Mouse (Mus musculus): ENCODE measurements around the gene Tmem174. TPM values are rescaled to one million over a fixed set of nuclear protein-coding genes. Genes with fewer than 3 reads are reported as not detected.

Gene Tmem174
- polyA plus RNA-seq, 1 experiment from 2014 or later, result not detected

GRCm38 (mm10) chr13:98587639-98588038 lies 49.6 kb downstream of the Tmem174 start:
- Histone ChIP-seq H3K4me3 (no peak overlapping the region), H3K4me1 (peaks cover 62% of the 10 kb centered on the region)

GRCm38 (mm10) chr13:98586817-98587575 lies 50.2 kb downstream of the Tmem174 start:
- DNase-seq (ENCODE audit: low spot score), result peak; percentile 36
- no peaks in the 10 kb centered on the region for H3K9me3 ChIP-seq (replicated peaks)
- H3K27ac ChIP-seq, result no peak overlapping the region
- H3K4me3 ChIP-seq, result no peak overlapping the region
- 29% methylated on average over 17 of the region's 17 CpGs for WGBS
- no peaks in the 10 kb centered on the region for H3K36me3 ChIP-seq
- H3K27me3 ChIP-seq (ENCODE audit: low read depth, poor library complexity, severe bottlenecking), result peaks cover 78% of the 10 kb centered on the region
- peaks cover 59% of the 10 kb centered on the region for H3K4me1 ChIP-seq

More at GRCm38 (mm10) chr13:98587639-98588038, 49.6 kb downstream of the Tmem174 start:
- Histone ChIP-seq H3K27ac (no peak overlapping the region), H3K27me3 (ENCODE audit: low read depth, poor library complexity, severe bottlenecking) (peaks cover 78% of the 10 kb centered on the region), H3K9me3 (replicated peaks) (no peaks in the 10 kb centered on the region), H3K36me3 (no peaks in the 10 kb centered on the region)
- WGBS, result 1% methylated on average over 14 of the region's 14 CpGs
- peak; percentile 51 for DNase-seq (ENCODE audit: low spot score)

Other genes starting within 250 kb of the Tmem174 start
- 0.70 and 1.5 TPM in 2 replicates for gene Gm10320, start 145.4 kb downstream of the Tmem174 start, polyA plus RNA-seq (2016; fragmentation: Nextera tagmentation; extraction: Ambion mirVana)
- not detected in 2 replicates for gene Tmem171, start 57.4 kb upstream of the Tmem174 start, polyA plus RNA-seq (2016; fragmentation: Nextera tagmentation; extraction: Ambion mirVana)
- 26.1 and 34.1 TPM in 2 replicates for gene Fcho2, start 178.0 kb upstream of the Tmem174 start, polyA plus RNA-seq (2016; fragmentation: Nextera tagmentation; extraction: Ambion mirVana)